ENCODE assay signal across 11 mouse cellular contexts in the genomic region with DNA sequence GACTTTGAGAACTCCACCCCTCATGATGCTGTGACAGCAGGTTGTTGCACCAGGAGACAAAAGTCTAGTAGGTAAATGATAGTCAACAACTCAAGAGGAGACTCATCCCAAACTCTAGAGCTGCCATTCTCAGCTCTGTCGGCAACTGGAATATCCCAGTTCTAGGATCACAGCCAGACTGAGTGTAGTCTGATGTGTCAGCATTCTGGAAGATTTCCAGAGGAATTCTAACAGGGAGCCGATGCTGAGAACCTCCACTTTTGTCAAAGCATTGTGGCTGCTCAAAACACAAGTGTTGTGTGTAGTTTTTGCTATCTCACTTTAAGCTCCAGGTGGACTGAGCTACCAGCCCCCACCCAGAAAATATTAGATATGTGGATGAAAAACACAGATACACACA.
A peak's percentile ranks its signal among the peaks of the same experiment; 100 is the strongest.
DNase-seq lines count a peak whose midpoint lies in the region; ATAC-seq lines count a peak whose summit lies in the region.
"Had no signal": no experiment of that assay in that cellular context is flagged by ENCODE, and none has a peak within 500 bp of the region (broad histone marks: within the 10 kb centered on the region; RNA-seq: fewer than 3 reads in every experiment).

No protein-coding gene starts in this region.

- no peaks in the 10 kb centered on the region for H3K36me3 ChIP-seq in midbrain, embryonic 14.5 days (ENCODE audit: control insufficient read depth, insufficient read depth, low read length)
- no peaks in the 10 kb centered on the region for H3K36me3 ChIP-seq in midbrain, embryonic 16.5 days (ENCODE audit: control insufficient read depth, insufficient read depth, low read length)
- H3K36me3 ChIP-seq: stomach, embryonic 15.5 days had no signal

- H3K27ac ChIP-seq in midbrain, embryonic 14.5 days (replicated peaks; ENCODE audit: low read depth, low read length), result no peak overlapping the region
- H3K27ac ChIP-seq in midbrain, embryonic 16.5 days (ENCODE audit: low read length), result no peak overlapping the region
- H3K27ac ChIP-seq: stomach, embryonic 15.5 days had no signal

- no peaks in the 10 kb centered on the region for H3K9me3 ChIP-seq in midbrain, embryonic 14.5 days (ENCODE audit: control insufficient read depth, low read length)
- H3K9me3 ChIP-seq in midbrain, embryonic 16.5 days (replicated peaks; ENCODE audit: control insufficient read depth, low read length, poor library complexity, severe bottlenecking), result no peaks in the 10 kb centered on the region
- H3K9me3 ChIP-seq: stomach, embryonic 15.5 days had no signal

- no peak for DNase-seq in frontal cortex, postnatal 10 days (ENCODE audit: low spot score in 2 of 2)
- DNase-seq in midbrain, embryonic 14.5 days, result peak; percentile 19
- DNase-seq in layer of hippocampus, adult 8-10 months (ENCODE audit: low spot score in 2 of 2), result peak; percentile 19 to 34
- DNase-seq in liver, result no peak
- DNase-seq in embryo, embryonic 11 days, result no peak
- no peak for DNase-seq in cerebellum, adult 9-10 months

- H3K4me2 ChIP-seq in midbrain, embryonic 14.5 days (ENCODE audit: low read length), result no peak overlapping the region
- H3K4me2 ChIP-seq in midbrain, embryonic 16.5 days (ENCODE audit: low read length), result no peak overlapping the region
- H3K4me2 ChIP-seq: stomach, embryonic 15.5 days had no signal

- peak; percentile 93 for ATAC-seq in frontal cortex, adult (ENCODE audit: low TSS enrichment)
- ATAC-seq in midbrain, embryonic 14.5 days (ENCODE audit: low FRiP score, low TSS enrichment), result no peak
- ATAC-seq in midbrain, embryonic 16.5 days, result no peak
- ATAC-seq: hindbrain, embryonic 16.5 days had no signal

- no peak overlapping the region for H3K9ac ChIP-seq in midbrain, embryonic 14.5 days (replicated peaks; ENCODE audit: low read length)
- H3K9ac ChIP-seq in midbrain, embryonic 16.5 days (ENCODE audit: low read depth, low read length), result no peak overlapping the region
- H3K9ac ChIP-seq: stomach, embryonic 15.5 days had no signal

- H3K4me1 ChIP-seq in midbrain, embryonic 14.5 days (ENCODE audit: control insufficient read depth, insufficient read depth, low read length), result no peaks in the 10 kb centered on the region
- no peaks in the 10 kb centered on the region for H3K4me1 ChIP-seq in midbrain, embryonic 16.5 days (ENCODE audit: control insufficient read depth, insufficient read depth, low read length)
- H3K4me1 ChIP-seq: stomach, embryonic 15.5 days had no signal

- WGBS in midbrain, embryonic 14.5 days, result 87% methylated on average over 2 of the region's 2 CpGs
- 71% methylated on average over 2 of the region's 2 CpGs for whole genome bisulfite sequencing in midbrain, embryonic 16.5 days

- H3K4me3 ChIP-seq in midbrain, embryonic 14.5 days (replicated peaks; ENCODE audit: low read depth, low read length), result no peak overlapping the region
- H3K4me3 ChIP-seq in midbrain, embryonic 16.5 days (ENCODE audit: low read depth, low read length), result no peak overlapping the region
- H3K4me3 ChIP-seq: stomach, embryonic 15.5 days had no signal

- no peaks in the 10 kb centered on the region for H3K27me3 ChIP-seq in midbrain, embryonic 14.5 days (ENCODE audit: control insufficient read depth, insufficient read depth, low read length)
- no peaks in the 10 kb centered on the region for H3K27me3 ChIP-seq in midbrain, embryonic 16.5 days (ENCODE audit: control insufficient read depth, insufficient read depth, low read depth, low read length)
- H3K27me3 ChIP-seq: CH12.LX; stomach, embryonic 15.5 days had no signal

Comparison
In these comparisons a context has a peak if more than half of its experiments do, and no peak if none do; other contexts are left out.
1. DNase-seq: peak in midbrain, embryonic 14.5 days (single experiment) and layer of hippocampus, adult 8-10 months (2 of 2); none in frontal cortex, postnatal 10 days (0 of 2), liver (single experiment), embryo, embryonic 11 days (single experiment) and cerebellum, adult 9-10 months (single experiment).